Mouse (Mus musculus): ENCODE data around the gene Rad54l2. TPM values are rescaled to one million over a fixed set of nuclear protein-coding genes. Genes with fewer than 3 reads are reported as not detected.

The Rad54l2 gene
- total RNA-seq, 1 experiment from 2014 or later, result 21.5 TPM

Other genes with a start within 250 kb of the Rad54l2 start
- not detected in 2 replicates for gene Iqcf3, start 227.6 kb downstream of the Rad54l2 start, total RNA-seq (2017)
- not detected in 2 replicates for gene Iqcf4, start 218.2 kb downstream of the Rad54l2 start, total RNA-seq (2017)
- not detected in 2 replicates for gene Iqcf6, start 162.6 kb downstream of the Rad54l2 start, total RNA-seq (2017)
- not detected in 2 replicates for gene Grm2, start 133.1 kb downstream of the Rad54l2 start, total RNA-seq (2017)
- 20.0 and 29.3 TPM in 2 replicates for gene Tex264, start 103.3 kb downstream of the Rad54l2 start, total RNA-seq (2017)
- 52.9 and 79.1 TPM in 2 replicates for gene Dcaf1, start 32.7 kb upstream of the Rad54l2 start, total RNA-seq (2017)
- gene Rbm15b, start 98.2 kb upstream of the Rad54l2 start, total RNA-seq (2017), result 23.6 and 29.1 TPM in 2 replicates
- gene Manf, start 102.8 kb upstream of the Rad54l2 start, total RNA-seq (2017), result 160 and 252 TPM in 2 replicates